Mouse (Mus musculus) forebrain, embryonic 11.5 days (tissue): Measurements from ENCODE around the gene Sspo. TPM values are rescaled to one million over a fixed set of nuclear protein-coding genes. Genes with fewer than 3 reads are reported as not detected.
"Not testable (repeated sequence)": the region's sequence is repeated elsewhere in the genome, so short reads cannot be mapped to it uniquely, and the experiment has no call there.

ENCODE experiments used
- ATAC-seq: fragments of 200-750 bp; cut with Nextera tagmentation; replicated peaks from 2 replicates; pipeline ENCODE4 v1.8.0; 2017; ENCODE audit warnings: moderate TSS enrichment; ENCODE audit not compliant: low FRiP score
- DNase-seq: peaks from one replicate; pipeline ENCODE4 v3.0.0-alpha.2; 2017; ENCODE audit warnings: low spot score
- H3K27ac ChIP-seq: fragments of 300-500 bp; sonication (generic); 2 replicates; pipeline ENCODE4 v1.5.1; 2014; ENCODE audit warnings: low read depth, low read length
- H3K27me3 ChIP-seq: fragments of 300-500 bp; sonication (generic); 2 replicates; pipeline ENCODE4 v1.6.1; 2014; ENCODE audit warnings: mild to moderate bottlenecking, low read length, mixed read lengths; ENCODE audit not compliant: control insufficient read depth, insufficient read depth
- H3K36me3 ChIP-seq: fragments of 300-500 bp; sonication (generic); 2 replicates; pipeline ENCODE4 v1.6.1; 2014; ENCODE audit warnings: mild to moderate bottlenecking, low read length, moderate library complexity, mixed read lengths; ENCODE audit not compliant: control insufficient read depth, insufficient read depth
- H3K4me1 ChIP-seq: fragments of 300-500 bp; sonication (generic); replicated peaks from 2 replicates; pipeline ENCODE4 v1.6.1; 2014; ENCODE audit warnings: low read length, mixed read lengths; ENCODE audit not compliant: control insufficient read depth, insufficient read depth
- H3K4me2 ChIP-seq: fragments of 300-500 bp; sonication (generic); 2 replicates; pipeline ENCODE4 v1.6.1; 2014; ENCODE audit warnings: low read depth, mild to moderate bottlenecking, low read length, moderate library complexity, mixed read lengths; ENCODE audit not compliant: severe bottlenecking
- H3K4me3 ChIP-seq: fragments of 300-500 bp; sonication (generic); 2 replicates; pipeline ENCODE4 v1.5.1; 2014; ENCODE audit warnings: low read depth, low read length
- H3K9ac ChIP-seq: fragments of 300-500 bp; sonication (generic); 2 replicates; pipeline ENCODE4 v1.6.1; 2014; ENCODE audit warnings: low read length
- H3K9me3 ChIP-seq: fragments of 300-500 bp; sonication (generic); 2 replicates; pipeline ENCODE4 v1.6.1; 2016; ENCODE audit warnings: low read length, mixed read lengths; ENCODE audit not compliant: control insufficient read depth
- WGBS: fragments of 180-500 bp; shearing (Covaris S2); extraction: QIAGEN DNeasy Blood & Tissue Kit; methylation state at CpG from one replicate; pipeline ENCODE4 v1.1.7; 2014; 5-methylcytosine and 5-hydroxymethylcytosine counted together
- polyA plus RNA-seq: library from polyadenylated mRNA; unstranded; fragments of >200 nt; fragmentation: Nextera tagmentation; extraction: Ambion mirVana; gene quantifications from 2 replicates; pipeline ENCODE4 v1.2.1, GENCODE M21; 2014

Sspo gene
- polyA plus RNA-seq, 1 experiment from 2014 or later = 0.29 TPM

DNA sequence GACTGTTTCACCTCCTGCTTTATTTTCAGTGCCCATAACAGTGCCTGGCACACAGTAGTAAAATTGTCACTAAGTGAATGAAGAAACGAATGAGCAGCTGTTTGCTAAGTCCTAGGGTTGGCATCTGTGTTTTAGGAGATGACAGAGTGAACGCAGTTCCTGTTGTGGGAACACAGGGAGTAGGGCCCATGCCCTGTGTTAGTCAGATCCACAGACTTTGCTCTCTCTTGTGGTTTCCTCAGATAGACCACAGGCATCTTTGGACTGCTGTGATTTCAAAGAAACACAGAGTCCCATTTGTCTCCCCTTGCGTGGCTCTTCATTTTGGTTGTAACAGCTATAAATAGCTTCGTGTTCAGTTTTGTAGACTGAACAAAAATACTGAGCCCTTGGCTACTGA, 62.4 kb downstream of the Sspo start:
- no peak overlapping the region for H3K4me3 ChIP-seq
- DNase-seq (no peak), ATAC-seq (no peak)
- H3K9ac ChIP-seq = no peak overlapping the region
- 88% methylated on average over 4 of the region's 4 CpGs for WGBS
- H3K4me2 ChIP-seq = no peak overlapping the region
- no peaks in the 10 kb centered on the region for H3K36me3 ChIP-seq
- H3K4me1 ChIP-seq = no peaks in the 10 kb centered on the region
- no peak overlapping the region for H3K27ac ChIP-seq
- no peaks in the 10 kb centered on the region for H3K9me3 ChIP-seq
- H3K27me3 ChIP-seq = no peaks in the 10 kb centered on the region

DNA sequence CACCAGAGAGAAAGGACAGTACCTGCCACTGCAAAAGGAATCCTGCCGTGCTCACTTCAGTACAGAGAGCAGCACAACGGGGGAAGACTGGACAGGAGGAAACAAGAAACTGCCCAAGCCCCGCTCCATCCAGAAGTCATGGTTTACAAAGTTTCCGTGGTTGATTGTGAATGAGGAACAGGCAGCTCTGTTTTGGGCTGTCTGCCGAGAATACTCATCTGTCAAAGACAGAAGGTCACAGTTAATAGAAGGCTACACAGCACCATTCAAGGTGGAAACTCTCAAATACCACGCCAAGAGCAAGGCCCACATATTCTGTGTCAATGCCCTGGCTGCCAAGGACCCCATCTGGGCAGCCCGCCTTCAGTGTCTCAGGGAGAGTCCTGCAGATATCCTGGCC, 63.8 kb downstream of the Sspo start:
- H3K27me3 ChIP-seq = no peaks in the 10 kb centered on the region
- 87% methylated on average over 7 of the region's 7 CpGs for WGBS
- DNase-seq (no peak), ATAC-seq (no peak)
- H3K4me2 ChIP-seq = no peak overlapping the region
- no peak overlapping the region for H3K27ac ChIP-seq
- no peaks in the 10 kb centered on the region for H3K36me3 ChIP-seq
- no peak overlapping the region for H3K4me3 ChIP-seq
- no peaks in the 10 kb centered on the region for H3K4me1 ChIP-seq
- H3K9me3 ChIP-seq = no peaks in the 10 kb centered on the region
- H3K9ac ChIP-seq = no peak overlapping the region

- H3K9me3 ChIP-seq, DNase-seq, H3K27ac ChIP-seq, ATAC-seq, H3K9ac ChIP-seq, H3K36me3 ChIP-seq, H3K4me2 ChIP-seq, H3K4me1 ChIP-seq, H3K4me3 ChIP-seq, H3K27me3 ChIP-seq: not testable (repeated sequence)
- 94% methylated on average over 14 of the region's 16 CpGs for WGBS
Measured at GRCm38 (mm10) chr6:48524882-48525281, 76.9 kb downstream of the Sspo start.

- no peak overlapping the region for H3K4me2 ChIP-seq
- WGBS = 82% methylated on average over 9 of the region's 9 CpGs
- ATAC-seq (no peak), DNase-seq (no peak)
- H3K27me3 ChIP-seq = no peaks in the 10 kb centered on the region
- no peaks in the 10 kb centered on the region for H3K9me3 ChIP-seq
- no peak overlapping the region for H3K4me3 ChIP-seq
- no peak overlapping the region for H3K27ac ChIP-seq
- no peaks in the 10 kb centered on the region for H3K36me3 ChIP-seq
- no peak overlapping the region for H3K9ac ChIP-seq
- no peaks in the 10 kb centered on the region for H3K4me1 ChIP-seq
Measured at GRCm38 (mm10) chr6:48527901-48528300, 79.9 kb downstream of the Sspo start.

GRCm38 (mm10) chr6:48529261-48529660, 81.2 kb downstream of the Sspo start:
- Histone ChIP-seq H3K9ac (no peak overlapping the region), H3K4me2 (no peak overlapping the region), H3K4me1 (no peaks in the 10 kb centered on the region), H3K27ac (no peak overlapping the region), H3K4me3 (no peak overlapping the region), H3K9me3 (no peaks in the 10 kb centered on the region), H3K27me3 (no peaks in the 10 kb centered on the region), H3K36me3 (no peaks in the 10 kb centered on the region)
- DNase-seq (no peak), ATAC-seq (no peak)
- WGBS = 78% methylated on average over 14 of the region's 14 CpGs

DNA sequence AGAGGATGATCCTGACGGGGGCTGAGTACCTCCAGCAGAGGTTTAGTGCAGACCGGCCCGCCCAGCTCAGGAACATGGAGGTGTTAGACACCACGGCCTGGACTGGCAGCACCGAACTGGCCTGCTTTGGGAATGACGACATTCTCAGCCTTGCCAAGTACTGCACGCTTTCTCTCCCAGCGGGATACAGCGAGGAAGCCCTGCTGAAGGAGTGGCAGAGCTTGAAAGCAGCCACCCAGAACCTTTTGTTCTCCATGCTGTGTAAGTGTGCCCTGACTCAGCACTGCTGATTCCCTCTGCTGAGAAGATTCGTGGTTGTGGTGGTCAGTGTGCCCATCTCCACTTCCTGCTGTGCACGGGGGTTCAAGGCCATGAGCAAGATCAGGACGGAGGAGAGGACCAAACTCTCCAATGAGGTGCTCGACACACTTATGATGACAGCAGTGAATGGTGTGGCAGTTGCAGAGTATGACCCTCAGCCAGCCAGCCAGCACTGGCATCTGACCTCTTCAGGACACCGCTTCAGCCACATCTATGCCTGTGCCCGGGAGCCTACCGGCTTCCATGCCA, 81.9 kb downstream of the Sspo start:
- ATAC-seq = no peak
- no peak for DNase-seq
- Histone ChIP-seq H3K27ac (no peak overlapping the region), H3K4me2 (no peak overlapping the region), H3K27me3 (no peaks in the 10 kb centered on the region), H3K36me3 (no peaks in the 10 kb centered on the region), H3K9ac (no peak overlapping the region), H3K9me3 (no peaks in the 10 kb centered on the region), H3K4me1 (no peaks in the 10 kb centered on the region), H3K4me3 (no peak overlapping the region)
- WGBS = 86% methylated on average over 16 of the region's 16 CpGs

DNA sequence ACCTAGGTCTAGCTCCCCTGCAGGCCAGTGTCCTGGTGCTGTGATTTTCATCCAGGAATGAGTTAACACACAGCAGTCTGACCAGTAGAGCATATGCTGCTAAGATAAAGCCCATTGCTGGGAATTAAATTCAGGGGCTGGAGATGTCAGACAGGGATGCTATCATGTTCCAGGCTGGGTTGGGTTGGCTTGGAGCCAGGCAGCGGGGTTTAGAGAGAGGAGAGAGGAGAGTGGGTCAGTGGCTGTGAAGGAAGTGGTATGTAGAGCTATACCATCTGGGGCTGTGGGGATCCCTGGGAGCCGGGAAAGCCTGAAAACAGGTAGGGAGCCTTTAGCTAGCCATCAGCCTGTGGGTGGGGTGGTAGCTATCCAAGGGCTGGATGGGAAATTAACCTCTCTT, 82.8 kb downstream of the Sspo start:
- no peak overlapping the region for H3K27ac ChIP-seq
- H3K27me3 ChIP-seq = no peaks in the 10 kb centered on the region
- no peak overlapping the region for H3K4me2 ChIP-seq
- no peak overlapping the region for H3K4me3 ChIP-seq
- H3K4me1 ChIP-seq = no peaks in the 10 kb centered on the region
- WGBS = 90% methylated on average over 2 of the region's 2 CpGs
- no peaks in the 10 kb centered on the region for H3K9me3 ChIP-seq
- no peak overlapping the region for H3K9ac ChIP-seq
- no peak for DNase-seq
- no peaks in the 10 kb centered on the region for H3K36me3 ChIP-seq
- ATAC-seq = no peak

- Histone ChIP-seq H3K9me3 (no peaks in the 10 kb centered on the region), H3K27ac (no peak overlapping the region), H3K36me3 (no peaks in the 10 kb centered on the region), H3K4me1 (peaks cover 2% of the 10 kb centered on the region; the same call in 1 of the 2 replicates), H3K9ac (no peak overlapping the region), H3K27me3 (no peaks in the 10 kb centered on the region), H3K4me3 (no peak overlapping the region), H3K4me2 (no peak overlapping the region)
- no peak for DNase-seq
- 82% methylated on average over 2 of the region's 2 CpGs for WGBS
- no peak for ATAC-seq
Measured at GRCm38 (mm10) chr6:48533475-48533874, 85.4 kb downstream of the Sspo start.

DNA sequence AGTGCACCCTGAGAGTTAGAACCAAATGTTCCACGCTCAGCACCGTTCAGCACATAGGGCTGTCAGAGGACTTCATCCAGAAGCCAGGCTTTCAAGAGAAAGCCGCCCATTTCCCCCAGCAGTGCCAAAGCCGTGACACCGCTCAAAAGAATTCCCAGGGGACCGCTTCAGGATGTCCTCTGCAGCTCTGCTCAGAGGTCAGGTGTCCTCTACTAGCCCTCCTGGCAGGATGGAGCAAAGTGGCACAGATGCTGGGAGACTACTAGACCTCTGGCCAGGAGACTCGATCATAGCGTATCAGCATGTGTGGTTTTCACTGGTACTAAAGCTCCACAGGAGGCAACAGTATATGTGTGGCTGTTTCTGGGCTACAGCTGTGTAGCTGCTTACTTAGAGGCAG, 86.9 kb downstream of the Sspo start:
- Histone ChIP-seq H3K4me1 (peaks cover 6% of the 10 kb centered on the region; the same call in 1 of the 2 replicates), H3K9me3 (no peaks in the 10 kb centered on the region), H3K27ac (no peak overlapping the region), H3K4me2 (no peak overlapping the region), H3K27me3 (no peaks in the 10 kb centered on the region), H3K4me3 (no peak overlapping the region), H3K9ac (no peak overlapping the region), H3K36me3 (no peaks in the 10 kb centered on the region)
- 86% methylated on average over 8 of the region's 8 CpGs for WGBS
- ATAC-seq (no peak), DNase-seq (no peak)
